Mouse (Mus musculus): ENCODE measurements around the gene Emc4. TPM values are rescaled to one million over a fixed set of nuclear protein-coding genes. Genes with fewer than 3 reads are reported as not detected.
A peak's percentile ranks its signal among the peaks of the same experiment; 100 is the strongest.

Gene Emc4
- polyA plus RNA-seq, 1 experiment from 2014 or later, result 102 TPM

- WGBS, result 38% methylated on average over 5 of the region's 5 CpGs
Measured at GRCm38 (mm10) chr2:112369941-112370340, 2.1 kb upstream of the Emc4 start.

GRCm38 (mm10) chr2:112367222-112367621, 605 bp downstream of the Emc4 start:
- Histone ChIP-seq H3K4me3 (ENCODE audit: low read depth, low read length) (peak overlapping the region; percentile 89), H3K36me3 (ENCODE audit: control insufficient read depth, insufficient read depth) (peaks cover 7% of the 10 kb centered on the region), H3K27ac (ENCODE audit: low read depth, low read length) (peak overlapping the region; percentile 73; the same call in 1 of the 2 replicates), H3K9me3 (ENCODE audit: control insufficient read depth) (no peaks in the 10 kb centered on the region), H3K27me3 (replicated peaks; ENCODE audit: control insufficient read depth, insufficient read depth, low read length) (no peaks in the 10 kb centered on the region), H3K4me2 (replicated peaks; ENCODE audit: low read depth) (peak overlapping the region; percentile 87), H3K9ac (ENCODE audit: low read depth, low read length) (peak overlapping the region; percentile 73), H3K4me1 (replicated peaks; ENCODE audit: control insufficient read depth, insufficient read depth, low read length) (no peaks in the 10 kb centered on the region; the same call in 1 of the 2 replicates)
- 11% methylated on average over 15 of the region's 15 CpGs for WGBS
- peak; percentile 39 for ATAC-seq
- TF ChIP-seq CTCF (IDR thresholded peaks at IDR 0.05; ENCODE audit: low read depth), result no peak

More at GRCm38 (mm10) chr2:112369941-112370340, 2.1 kb upstream of the Emc4 start:
- Histone ChIP-seq H3K4me1 (replicated peaks; ENCODE audit: control insufficient read depth, insufficient read depth, low read length) (no peaks in the 10 kb centered on the region; the same call in 1 of the 2 replicates), H3K27me3 (replicated peaks; ENCODE audit: control insufficient read depth, insufficient read depth, low read length) (no peaks in the 10 kb centered on the region), H3K9ac (ENCODE audit: low read depth, low read length) (no peak overlapping the region), H3K36me3 (ENCODE audit: control insufficient read depth, insufficient read depth) (no peaks in the 10 kb centered on the region), H3K4me2 (replicated peaks; ENCODE audit: low read depth) (no peak overlapping the region), H3K27ac (ENCODE audit: low read depth, low read length) (no peak overlapping the region), H3K4me3 (ENCODE audit: low read depth, low read length) (no peak overlapping the region), H3K9me3 (ENCODE audit: control insufficient read depth) (no peaks in the 10 kb centered on the region)
- TF ChIP-seq CTCF (IDR thresholded peaks at IDR 0.05; ENCODE audit: low read depth), result no peak
- no peak for ATAC-seq

GRCm38 (mm10) chr2:112360781-112361169, 7.1 kb downstream of the Emc4 start:
- no peak overlapping the region for H3K4me2 ChIP-seq (replicated peaks; ENCODE audit: low read depth)
- no peak overlapping the region for H3K4me3 ChIP-seq (ENCODE audit: low read depth, low read length)
- no peaks in the 10 kb centered on the region for H3K4me1 ChIP-seq (replicated peaks; ENCODE audit: control insufficient read depth, insufficient read depth, low read length)
- no peak for TF ChIP-seq CTCF (IDR thresholded peaks at IDR 0.05; ENCODE audit: low read depth)
- no peak overlapping the region for H3K27ac ChIP-seq (ENCODE audit: low read depth, low read length)
- no peaks in the 10 kb centered on the region for H3K27me3 ChIP-seq (replicated peaks; ENCODE audit: control insufficient read depth, insufficient read depth, low read length)
- no peaks in the 10 kb centered on the region for H3K9me3 ChIP-seq (ENCODE audit: control insufficient read depth)
- no peak for ATAC-seq
- H3K36me3 ChIP-seq (ENCODE audit: control insufficient read depth, insufficient read depth), result peaks cover 65% of the 10 kb centered on the region
- WGBS, result 81% methylated on average over 2 of the region's 2 CpGs
- no peak overlapping the region for H3K9ac ChIP-seq (ENCODE audit: low read depth, low read length)

- ATAC-seq, result no peak
- Histone ChIP-seq H3K36me3 (ENCODE audit: control insufficient read depth, insufficient read depth) (peaks cover 71% of the 10 kb centered on the region), H3K9ac (ENCODE audit: low read depth, low read length) (no peak overlapping the region), H3K4me2 (replicated peaks; ENCODE audit: low read depth) (no peak overlapping the region), H3K9me3 (ENCODE audit: control insufficient read depth) (no peaks in the 10 kb centered on the region), H3K27me3 (replicated peaks; ENCODE audit: control insufficient read depth, insufficient read depth, low read length) (no peaks in the 10 kb centered on the region), H3K4me1 (replicated peaks; ENCODE audit: control insufficient read depth, insufficient read depth, low read length) (no peaks in the 10 kb centered on the region), H3K4me3 (ENCODE audit: low read depth, low read length) (no peak overlapping the region), H3K27ac (ENCODE audit: low read depth, low read length) (no peak overlapping the region)
- no peak for TF ChIP-seq CTCF (IDR thresholded peaks at IDR 0.05; ENCODE audit: low read depth)
- 77% methylated on average over 12 of the region's 12 CpGs for WGBS
Measured at GRCm38 (mm10) chr2:112360012-112360780, 7.6 kb downstream of the Emc4 start.

- no peak for TF ChIP-seq CTCF (IDR thresholded peaks at IDR 0.05; ENCODE audit: low read depth)
- no peak for ATAC-seq
- Histone ChIP-seq H3K4me1 (replicated peaks; ENCODE audit: control insufficient read depth, insufficient read depth, low read length) (no peaks in the 10 kb centered on the region), H3K27ac (ENCODE audit: low read depth, low read length) (no peak overlapping the region), H3K4me2 (replicated peaks; ENCODE audit: low read depth) (no peak overlapping the region), H3K9ac (ENCODE audit: low read depth, low read length) (no peak overlapping the region), H3K9me3 (ENCODE audit: control insufficient read depth) (no peaks in the 10 kb centered on the region), H3K4me3 (ENCODE audit: low read depth, low read length) (no peak overlapping the region), H3K27me3 (replicated peaks; ENCODE audit: control insufficient read depth, insufficient read depth, low read length) (no peaks in the 10 kb centered on the region), H3K36me3 (ENCODE audit: control insufficient read depth, insufficient read depth) (peaks cover 77% of the 10 kb centered on the region)
- 65% methylated on average over 2 of the region's 2 CpGs for WGBS
Measured at GRCm38 (mm10) chr2:112359611-112360010, 8.2 kb downstream of the Emc4 start.

GRCm38 (mm10) chr2:112353685-112354455, 14.0 kb downstream of the Emc4 start:
- H3K9ac ChIP-seq (ENCODE audit: low read depth, low read length), result no peak overlapping the region
- H3K4me1 ChIP-seq (replicated peaks; ENCODE audit: control insufficient read depth, insufficient read depth, low read length), result no peaks in the 10 kb centered on the region
- H3K9me3 ChIP-seq (ENCODE audit: control insufficient read depth), result no peaks in the 10 kb centered on the region
- ATAC-seq, result no peak
- WGBS, result 88% methylated on average over 7 of the region's 7 CpGs
- peaks cover 88% of the 10 kb centered on the region for H3K36me3 ChIP-seq (ENCODE audit: control insufficient read depth, insufficient read depth)
- H3K4me2 ChIP-seq (replicated peaks; ENCODE audit: low read depth), result no peak overlapping the region
- no peak overlapping the region for H3K27ac ChIP-seq (ENCODE audit: low read depth, low read length)
- TF ChIP-seq CTCF (IDR thresholded peaks at IDR 0.05; ENCODE audit: low read depth), result no peak
- H3K4me3 ChIP-seq (ENCODE audit: low read depth, low read length), result no peak overlapping the region
- no peaks in the 10 kb centered on the region for H3K27me3 ChIP-seq (replicated peaks; ENCODE audit: control insufficient read depth, insufficient read depth, low read length)
